In the genomic region with DNA sequence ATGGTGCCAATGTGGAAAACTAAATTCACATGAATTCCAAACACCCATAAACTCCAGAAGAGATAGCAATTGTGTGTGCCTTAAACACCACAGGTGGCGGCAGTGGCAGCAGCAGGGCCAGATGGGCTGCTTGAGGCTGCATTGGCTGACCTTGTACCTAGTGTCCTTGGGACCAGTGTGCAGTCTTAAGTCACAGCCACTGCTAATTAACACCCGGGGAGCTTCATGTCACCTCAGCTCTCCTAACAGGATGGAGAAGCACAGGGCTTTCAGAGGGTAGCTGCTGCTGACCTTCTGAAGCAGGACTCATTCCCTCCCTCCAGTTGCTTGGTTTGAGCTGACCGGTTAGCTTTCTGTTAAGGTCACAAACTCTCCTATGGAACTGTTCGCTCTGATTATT, we compare ENCODE assay signal across 17 mouse cellular contexts.
"Had no signal": no experiment of that assay in that cellular context is flagged by ENCODE, and none has a peak within 500 bp of the region (broad histone marks: within the 10 kb centered on the region; RNA-seq: fewer than 3 reads in every experiment).

No protein-coding gene starts in this region.

- H3K4me3 ChIP-seq: midbrain, embryonic 12.5 days; myocyte; neural tube, embryonic 13.5 days; neural tube, embryonic 15.5 days had no signal

- H3K4me2 ChIP-seq: lung, embryonic 14.5 days; midbrain, embryonic 12.5 days; neural tube, embryonic 13.5 days; neural tube, embryonic 15.5 days had no signal

- H3K27me3 ChIP-seq: midbrain, embryonic 12.5 days; neural tube, embryonic 13.5 days; neural tube, embryonic 15.5 days had no signal

- H3K9me3 ChIP-seq: midbrain, embryonic 12.5 days; neural tube, embryonic 13.5 days; neural tube, embryonic 15.5 days had no signal

- H3K4me1 ChIP-seq: midbrain, embryonic 12.5 days; neural tube, embryonic 13.5 days; neural tube, embryonic 15.5 days had no signal

- DNase-seq: lung, adult 18-20 months; lung, embryonic 14.5 days; lung, postnatal 10 days; lung, postnatal 4 days; midbrain, embryonic 14.5 days; retina, postnatal 1 day; right cerebral cortex, adult 18-20 months; right cerebral cortex, postnatal 25 days; right cerebral cortex, postnatal 4 days; spleen, adult 18-20 months; thymus, adult 18-20 months; thymus, postnatal 14 days; thymus, postnatal 36 days had no signal

- H3K27ac ChIP-seq: midbrain, embryonic 12.5 days; neural tube, embryonic 13.5 days; neural tube, embryonic 15.5 days had no signal

- H3K36me3 ChIP-seq: midbrain, embryonic 12.5 days; neural tube, embryonic 13.5 days; neural tube, embryonic 15.5 days had no signal

- H3K9ac ChIP-seq: lung, embryonic 14.5 days; midbrain, embryonic 12.5 days; neural tube, embryonic 13.5 days; neural tube, embryonic 15.5 days had no signal
